Mouse (Mus musculus): ENCODE data around the gene Srd5a3. TPM values are rescaled to one million over a fixed set of nuclear protein-coding genes. Genes with fewer than 3 reads are reported as not detected.

Gene Srd5a3
- polyA plus RNA-seq, 1 experiment from 2014 or later: 30.7 TPM

DNA sequence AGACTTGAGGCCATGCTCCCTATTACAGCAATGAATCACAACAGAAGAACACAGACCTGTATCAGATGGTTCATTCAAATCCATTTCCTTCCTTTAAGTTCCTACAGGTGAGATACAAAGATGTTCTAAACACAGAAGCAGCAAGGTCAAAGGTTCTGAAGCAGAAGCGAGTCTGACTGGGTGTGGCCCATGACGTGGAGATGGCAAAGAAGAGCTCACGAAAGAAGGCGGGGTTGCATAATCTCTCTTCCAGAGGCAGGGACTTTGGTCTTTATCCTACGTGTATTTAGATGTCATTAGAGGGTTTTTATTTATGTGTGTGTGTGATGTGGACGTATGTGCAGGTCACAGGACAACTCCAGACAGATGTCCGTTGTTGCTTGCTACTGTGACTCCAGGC lies 37.6 kb downstream of the Srd5a3 start:
- no peaks in the 10 kb centered on the region for H3K36me3 ChIP-seq (ENCODE audit: control insufficient read depth, insufficient read depth)
- 77% methylated on average over 7 of the region's 7 CpGs for WGBS
- ATAC-seq (replicated peaks; ENCODE audit: extremely low read depth, insufficient read depth, low FRiP score): no peak
- H3K4me1 ChIP-seq (ENCODE audit: control insufficient read depth, insufficient read depth, low read length): peaks cover 13% of the 10 kb centered on the region
- H3K9ac ChIP-seq (ENCODE audit: low read length): no peak overlapping the region
- H3K4me3 ChIP-seq (ENCODE audit: low read length): no peak overlapping the region
- no peak overlapping the region for H3K27ac ChIP-seq (ENCODE audit: low read length)
- no peaks in the 10 kb centered on the region for H3K9me3 ChIP-seq (replicated peaks; ENCODE audit: control insufficient read depth, low read length)
- no peaks in the 10 kb centered on the region for H3K27me3 ChIP-seq (ENCODE audit: control insufficient read depth, insufficient read depth, low read length)
- no peak overlapping the region for H3K4me2 ChIP-seq (ENCODE audit: low read depth, low read length)

DNA sequence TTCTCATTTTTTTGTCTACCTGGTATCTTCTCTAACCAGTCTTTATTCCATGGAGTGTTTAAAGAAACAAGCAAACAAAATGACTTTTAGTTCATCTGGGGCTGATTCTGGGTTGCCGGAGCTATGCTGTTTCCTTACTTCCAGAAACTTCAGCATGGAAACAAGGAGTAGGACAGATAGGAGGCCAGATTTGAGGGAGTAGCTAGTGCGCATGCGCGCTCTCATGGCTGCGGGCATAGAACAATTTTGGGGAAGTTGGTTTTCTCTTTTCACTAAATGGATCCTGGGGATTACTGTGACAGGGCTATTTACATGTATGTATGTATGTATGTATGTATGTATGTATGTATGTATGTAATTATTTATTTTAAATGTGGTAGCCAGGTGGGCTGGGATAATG lies 39.1 kb downstream of the Srd5a3 start:
- no peak overlapping the region for H3K9ac ChIP-seq (ENCODE audit: low read length)
- no peaks in the 10 kb centered on the region for H3K9me3 ChIP-seq (replicated peaks; ENCODE audit: control insufficient read depth, low read length)
- WGBS: 91% methylated on average over 5 of the region's 5 CpGs
- H3K27me3 ChIP-seq (ENCODE audit: control insufficient read depth, insufficient read depth, low read length): no peaks in the 10 kb centered on the region
- ATAC-seq (replicated peaks; ENCODE audit: extremely low read depth, insufficient read depth, low FRiP score): no peak
- peaks cover 16% of the 10 kb centered on the region for H3K4me1 ChIP-seq (ENCODE audit: control insufficient read depth, insufficient read depth, low read length)
- H3K4me2 ChIP-seq (ENCODE audit: low read depth, low read length): no peak overlapping the region
- no peak overlapping the region for H3K4me3 ChIP-seq (ENCODE audit: low read length)
- no peaks in the 10 kb centered on the region for H3K36me3 ChIP-seq (ENCODE audit: control insufficient read depth, insufficient read depth)
- H3K27ac ChIP-seq (ENCODE audit: low read length): no peak overlapping the region

DNA sequence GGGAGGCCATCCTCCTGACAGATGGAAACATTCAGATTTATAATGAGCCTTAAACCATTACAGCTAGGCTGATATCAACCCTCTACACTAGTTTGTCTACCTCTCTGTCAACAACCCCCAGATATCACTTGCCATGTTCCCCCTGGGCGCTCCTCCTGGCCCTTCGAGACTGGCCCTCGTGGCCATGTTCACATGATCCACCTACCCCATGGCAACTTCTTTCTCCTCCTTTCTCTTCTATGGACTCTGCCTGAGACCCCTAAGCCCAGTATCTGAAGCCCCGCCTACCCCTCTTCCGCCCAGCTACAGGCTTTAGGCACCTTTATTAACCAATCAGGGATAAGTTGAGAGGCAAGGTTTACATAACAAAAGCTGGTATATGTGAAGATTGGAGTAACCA lies 39.7 kb downstream of the Srd5a3 start:
- no peaks in the 10 kb centered on the region for H3K36me3 ChIP-seq (ENCODE audit: control insufficient read depth, insufficient read depth)
- WGBS: 78% methylated on average over 5 of the region's 5 CpGs
- no peaks in the 10 kb centered on the region for H3K27me3 ChIP-seq (ENCODE audit: control insufficient read depth, insufficient read depth, low read length)
- H3K4me3 ChIP-seq (ENCODE audit: low read length): no peak overlapping the region
- no peak overlapping the region for H3K4me2 ChIP-seq (ENCODE audit: low read depth, low read length)
- no peaks in the 10 kb centered on the region for H3K9me3 ChIP-seq (replicated peaks; ENCODE audit: control insufficient read depth, low read length)
- H3K27ac ChIP-seq (ENCODE audit: low read length): no peak overlapping the region
- no peak for ATAC-seq (replicated peaks; ENCODE audit: extremely low read depth, insufficient read depth, low FRiP score)
- peaks cover 18% of the 10 kb centered on the region for H3K4me1 ChIP-seq (ENCODE audit: control insufficient read depth, insufficient read depth, low read length)
- H3K9ac ChIP-seq (ENCODE audit: low read length): no peak overlapping the region

DNA sequence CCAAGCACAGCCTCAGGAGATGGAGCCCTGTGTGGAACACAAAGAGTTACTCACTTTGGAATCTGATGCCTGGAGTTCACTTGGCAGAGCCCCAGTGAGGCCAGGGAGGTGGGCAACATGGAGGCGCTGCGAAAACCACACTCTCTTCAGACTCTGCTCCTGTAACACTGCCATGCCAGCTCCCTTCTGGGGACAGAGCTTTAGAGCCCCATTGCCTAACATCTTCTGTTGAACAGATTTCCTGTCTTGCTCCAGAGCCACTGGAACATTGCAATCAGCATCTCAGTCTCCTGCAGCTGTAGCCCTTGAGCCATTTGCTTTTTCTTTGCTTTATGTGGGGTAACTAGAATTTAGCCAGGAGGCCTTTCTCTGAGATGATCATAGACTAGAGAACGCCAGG lies 42.3 kb downstream of the Srd5a3 start:
- no peak overlapping the region for H3K4me3 ChIP-seq (ENCODE audit: low read length)
- H3K9ac ChIP-seq (ENCODE audit: low read length): no peak overlapping the region
- H3K27me3 ChIP-seq (ENCODE audit: control insufficient read depth, insufficient read depth, low read length): no peaks in the 10 kb centered on the region
- WGBS: 43% methylated on average over 3 of the region's 3 CpGs
- H3K9me3 ChIP-seq (replicated peaks; ENCODE audit: control insufficient read depth, low read length): no peaks in the 10 kb centered on the region
- ATAC-seq (replicated peaks; ENCODE audit: extremely low read depth, insufficient read depth, low FRiP score): no peak
- peaks cover 25% of the 10 kb centered on the region for H3K4me1 ChIP-seq (ENCODE audit: control insufficient read depth, insufficient read depth, low read length)
- H3K36me3 ChIP-seq (ENCODE audit: control insufficient read depth, insufficient read depth): no peaks in the 10 kb centered on the region
- H3K4me2 ChIP-seq (ENCODE audit: low read depth, low read length): no peak overlapping the region
- H3K27ac ChIP-seq (ENCODE audit: low read length): 0 out of 2 replicates have a peak overlapping the region, but pooled peaks have one; percentile 11

DNA sequence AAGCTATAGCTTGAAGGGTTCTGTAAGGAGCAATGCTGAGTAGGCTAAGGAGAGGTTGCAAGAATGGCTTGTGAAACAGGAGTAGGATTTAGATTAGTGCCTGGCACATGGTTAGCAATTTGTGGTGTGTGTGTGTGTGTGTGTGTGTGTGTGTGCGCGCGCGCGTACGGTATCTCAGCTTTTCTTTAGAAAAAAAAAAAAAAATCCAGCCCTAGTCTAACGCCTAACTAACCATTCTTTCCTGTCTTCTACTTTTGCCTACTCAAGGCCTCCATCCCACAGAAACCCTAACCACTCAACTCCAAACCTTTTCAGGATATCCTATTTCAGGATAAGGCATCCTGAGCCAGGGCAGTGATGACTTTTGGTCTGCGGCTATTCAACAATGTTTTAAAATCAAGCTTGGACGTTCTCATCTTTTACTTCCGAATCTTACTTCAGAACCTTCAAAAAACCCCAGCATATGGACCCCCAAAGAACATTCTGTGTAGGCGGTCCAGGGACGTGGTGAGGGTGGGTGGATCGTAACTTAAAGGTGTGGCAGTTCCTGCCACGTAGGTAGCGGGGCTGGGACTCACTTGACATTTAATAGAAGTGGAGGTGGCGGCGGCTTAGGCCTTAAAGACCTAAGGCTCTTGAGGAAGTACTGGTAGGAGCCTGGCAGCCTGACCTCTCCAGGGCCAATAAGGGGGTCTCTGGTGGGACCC lies 43.1 kb downstream of the Srd5a3 start:
- H3K27ac ChIP-seq (ENCODE audit: low read length): peak overlapping the region; percentile 96
- no peak; the same call in 1 of the 2 replicates for ATAC-seq (replicated peaks; ENCODE audit: extremely low read depth, insufficient read depth, low FRiP score)
- 42% methylated on average over 17 of the region's 17 CpGs for WGBS

DNA sequence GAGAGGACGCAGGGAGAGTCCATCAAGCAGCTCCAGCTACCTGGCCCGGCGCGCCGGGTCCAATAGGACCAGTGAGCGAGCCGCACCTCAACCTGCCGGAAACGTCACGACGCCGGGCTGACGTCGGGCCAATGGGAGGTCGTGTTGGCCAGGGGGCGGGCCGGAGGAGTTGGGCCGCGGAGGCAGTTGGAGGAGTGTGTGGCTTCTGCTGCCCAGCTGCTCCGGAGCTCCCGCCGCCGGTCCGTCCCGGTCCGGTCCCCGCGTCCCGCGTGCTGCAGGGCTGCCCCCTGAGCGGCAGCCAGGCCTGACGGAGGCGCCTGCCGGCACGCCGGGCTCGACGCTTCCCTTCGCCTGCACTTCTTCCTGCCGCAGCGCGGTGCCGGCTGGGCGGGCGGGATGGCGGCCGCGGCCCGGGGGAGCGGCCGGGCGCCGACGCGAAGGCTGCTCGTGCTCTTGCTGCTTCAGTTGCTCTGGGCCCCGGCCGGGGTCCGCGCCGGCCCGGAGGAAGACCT lies 43.7 kb downstream of the Srd5a3 start, which contains the start of gene Tmem165:
Tmem165 (plus strand) TSS at position 131 of the 512 bp plus-strand sequence.
- peak within 1 kb of the TSS; percentile 96 for H3K27ac ChIP-seq (ENCODE audit: low read length)
- peak within 1 kb of the TSS; percentile 94 for H3K4me2 ChIP-seq (ENCODE audit: low read depth, low read length)
- peak within 1 kb of the TSS; percentile 95 for H3K4me3 ChIP-seq (ENCODE audit: low read length)
- no peaks in the 10 kb centered on the region for H3K36me3 ChIP-seq (ENCODE audit: control insufficient read depth, insufficient read depth)
- WGBS: 0% methylated on average over 58 of the region's 62 CpGs
- H3K27me3 ChIP-seq (ENCODE audit: control insufficient read depth, insufficient read depth, low read length): no peaks in the 10 kb centered on the region
- ATAC-seq (replicated peaks; ENCODE audit: extremely low read depth, insufficient read depth, low FRiP score): peak; percentile 96
- H3K9me3 ChIP-seq (replicated peaks; ENCODE audit: control insufficient read depth, low read length): no peaks in the 10 kb centered on the region
- H3K9ac ChIP-seq (ENCODE audit: low read length): peak within 1 kb of the TSS; percentile 96
- H3K4me1 ChIP-seq (ENCODE audit: control insufficient read depth, insufficient read depth, low read length): peaks cover 32% of the 10 kb centered on the region

More for the DNA sequence above, 43.1 kb downstream of the Srd5a3 start:
- Histone ChIP-seq H3K27me3 (ENCODE audit: control insufficient read depth, insufficient read depth, low read length) (no peaks in the 10 kb centered on the region), H3K9me3 (replicated peaks; ENCODE audit: control insufficient read depth, low read length) (no peaks in the 10 kb centered on the region), H3K4me2 (ENCODE audit: low read depth, low read length) (peak overlapping the region; percentile 94), H3K4me1 (ENCODE audit: control insufficient read depth, insufficient read depth, low read length) (peaks cover 32% of the 10 kb centered on the region), H3K4me3 (ENCODE audit: low read length) (peak overlapping the region; percentile 95), H3K9ac (ENCODE audit: low read length) (peak overlapping the region; percentile 96), H3K36me3 (ENCODE audit: control insufficient read depth, insufficient read depth) (no peaks in the 10 kb centered on the region)

DNA sequence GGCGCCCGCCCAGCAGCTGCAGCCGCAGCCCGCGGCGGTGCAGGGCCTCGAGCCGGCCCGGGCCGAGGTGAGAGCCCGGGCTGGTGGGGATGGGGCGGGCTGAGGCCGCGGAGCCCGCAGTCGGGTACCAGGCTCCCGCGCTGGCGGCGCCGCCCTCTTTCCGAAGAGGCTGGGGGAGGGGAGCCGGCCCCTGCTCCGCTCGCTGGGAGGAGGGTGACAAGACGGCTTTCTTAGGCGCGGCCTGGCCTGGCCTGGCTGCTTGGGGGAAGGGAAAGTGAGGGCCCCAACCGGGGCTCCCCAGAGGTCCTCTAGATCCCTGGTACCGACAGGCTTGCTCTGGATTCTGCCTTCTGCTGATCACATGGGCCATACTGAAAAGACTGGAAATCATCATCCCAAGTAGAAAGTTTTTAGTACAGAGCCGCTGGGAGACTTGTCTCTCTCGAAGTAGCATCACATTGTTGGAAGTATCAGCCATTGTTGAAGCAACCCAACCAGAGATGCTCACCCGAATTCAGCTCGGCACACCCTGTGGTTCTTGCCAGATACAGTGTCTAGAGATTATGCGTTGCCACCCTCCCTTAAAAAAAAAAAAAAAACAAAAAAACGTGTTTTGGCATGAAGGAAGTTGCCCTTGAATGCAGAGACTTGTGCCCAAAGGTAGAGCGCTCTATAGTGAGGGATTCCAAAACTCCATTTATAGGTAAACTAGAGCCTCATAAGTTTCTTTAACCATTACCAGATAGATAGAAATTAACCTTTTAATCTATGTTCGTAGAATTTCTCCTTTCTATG lies 44.4 kb downstream of the Srd5a3 start:
- no peaks in the 10 kb centered on the region for H3K36me3 ChIP-seq (ENCODE audit: control insufficient read depth, insufficient read depth)
- H3K4me2 ChIP-seq (ENCODE audit: low read depth, low read length): peak overlapping the region; percentile 94
- peak overlapping the region; percentile 96 for H3K27ac ChIP-seq (ENCODE audit: low read length)
- H3K27me3 ChIP-seq (ENCODE audit: control insufficient read depth, insufficient read depth, low read length): no peaks in the 10 kb centered on the region
- peaks cover 39% of the 10 kb centered on the region for H3K4me1 ChIP-seq (ENCODE audit: control insufficient read depth, insufficient read depth, low read length)
- H3K9me3 ChIP-seq (replicated peaks; ENCODE audit: control insufficient read depth, low read length): no peaks in the 10 kb centered on the region
- peak; percentile 89 for ATAC-seq (replicated peaks; ENCODE audit: extremely low read depth, insufficient read depth, low FRiP score)
- WGBS: 2% methylated on average over 38 of the region's 38 CpGs
- peak overlapping the region; percentile 96 for H3K9ac ChIP-seq (ENCODE audit: low read length)
- peak overlapping the region; percentile 95 for H3K4me3 ChIP-seq (ENCODE audit: low read length)

DNA sequence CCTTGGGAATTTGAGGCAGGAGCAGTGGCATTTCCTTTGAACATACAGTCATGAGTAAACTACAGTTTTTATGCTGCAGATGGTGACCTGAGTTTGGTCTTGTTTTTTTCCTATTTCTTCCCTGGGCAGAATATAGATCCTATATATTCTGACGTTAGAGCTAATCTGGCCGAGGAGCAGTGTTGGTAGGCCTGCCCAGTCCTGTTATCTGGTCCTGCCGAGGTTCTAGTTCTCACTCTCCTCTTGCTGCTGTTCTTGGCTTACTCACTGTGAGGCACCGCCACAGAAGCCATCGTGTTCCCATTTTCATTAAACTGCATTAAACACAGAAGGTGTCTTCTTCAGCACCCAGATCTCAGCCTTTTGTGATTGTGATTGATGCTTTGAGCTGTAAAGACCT lies 47.8 kb downstream of the Srd5a3 start:
- Histone ChIP-seq H3K27ac (ENCODE audit: low read length) (no peak overlapping the region), H3K9me3 (replicated peaks; ENCODE audit: control insufficient read depth, low read length) (no peaks in the 10 kb centered on the region), H3K36me3 (ENCODE audit: control insufficient read depth, insufficient read depth) (peaks cover 2% of the 10 kb centered on the region; the same call in 1 of the 2 replicates), H3K9ac (ENCODE audit: low read length) (no peak overlapping the region), H3K4me2 (ENCODE audit: low read depth, low read length) (peak overlapping the region; percentile 4; the same call in 1 of the 2 replicates), H3K27me3 (ENCODE audit: control insufficient read depth, insufficient read depth, low read length) (no peaks in the 10 kb centered on the region), H3K4me1 (ENCODE audit: control insufficient read depth, insufficient read depth, low read length) (peaks cover 46% of the 10 kb centered on the region), H3K4me3 (ENCODE audit: low read length) (no peak overlapping the region)
- no peak for ATAC-seq (replicated peaks; ENCODE audit: extremely low read depth, insufficient read depth, low FRiP score)
- 41% methylated on average over 5 of the region's 5 CpGs for WGBS

DNA sequence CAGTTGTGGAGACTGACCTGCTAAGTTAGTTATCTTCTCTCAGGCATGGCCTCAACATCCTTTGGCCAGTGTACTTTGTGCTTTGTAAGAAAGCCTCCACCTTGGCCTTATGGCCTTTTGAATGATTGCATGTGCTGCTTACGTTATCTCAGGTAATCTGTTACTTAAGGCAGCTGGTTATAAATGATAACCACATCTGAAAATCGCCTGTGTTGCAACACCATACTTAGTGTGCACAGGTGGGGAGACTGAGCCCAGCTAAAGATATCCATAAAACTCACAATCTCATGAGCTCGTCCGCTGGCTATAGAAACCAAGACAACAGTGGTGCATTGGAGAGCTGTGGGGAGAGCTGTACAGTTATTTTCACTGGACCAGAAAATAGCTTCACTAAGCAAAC lies 50.5 kb downstream of the Srd5a3 start:
- no peak overlapping the region for H3K9ac ChIP-seq (ENCODE audit: low read length)
- WGBS: 80% methylated on average over 4 of the region's 4 CpGs
- H3K27me3 ChIP-seq (ENCODE audit: control insufficient read depth, insufficient read depth, low read length): no peaks in the 10 kb centered on the region
- no peak overlapping the region for H3K4me3 ChIP-seq (ENCODE audit: low read length)
- H3K36me3 ChIP-seq (ENCODE audit: control insufficient read depth, insufficient read depth): peaks cover 5% of the 10 kb centered on the region; the same call in 1 of the 2 replicates
- no peak overlapping the region for H3K4me2 ChIP-seq (ENCODE audit: low read depth, low read length)
- no peaks in the 10 kb centered on the region for H3K9me3 ChIP-seq (replicated peaks; ENCODE audit: control insufficient read depth, low read length)
- H3K27ac ChIP-seq (ENCODE audit: low read length): no peak overlapping the region
- H3K4me1 ChIP-seq (ENCODE audit: control insufficient read depth, insufficient read depth, low read length): peaks cover 49% of the 10 kb centered on the region
- ATAC-seq (replicated peaks; ENCODE audit: extremely low read depth, insufficient read depth, low FRiP score): no peak
